Mouse (Mus musculus) kidney, postnatal 36 days (tissue): ENCODE results near the gene Gm20388.

Source experiments
- DNase-seq, 2 experiments: peaks; one replicate each; pipeline ENCODE4 v3.0.0; 2021 to 2022; ENCODE audit warnings: mixed read lengths in 2 of 2

Gm20388 gene

DNA sequence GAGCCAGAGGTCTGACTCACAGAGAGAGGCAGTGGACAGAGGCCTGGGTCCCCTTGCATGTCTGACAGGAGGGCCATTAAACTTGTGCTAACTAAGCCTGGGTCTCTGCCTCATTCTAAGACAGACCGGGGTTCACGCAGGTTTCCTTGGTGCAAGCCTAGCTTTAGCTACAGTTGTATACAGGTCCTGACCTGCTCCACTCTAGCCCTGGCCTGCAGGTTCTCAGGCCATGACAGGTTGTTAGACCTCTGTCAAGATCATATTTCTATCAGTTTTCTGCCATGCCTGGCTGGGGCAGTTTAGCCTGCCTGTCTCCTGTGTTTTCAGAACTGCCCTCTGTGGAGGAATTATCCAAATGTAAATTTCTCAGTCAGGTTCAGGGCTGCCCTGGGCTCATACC lies 4354.5 kb downstream of the Gm20388 start:
- DNase-seq, result no peak

GRCm38 (mm10) chr8:124265798-124266197 lies 4355.2 kb downstream of the Gm20388 start:
- DNase-seq, result peak in 1 of 2 experiments; percentile 51

- DNase-seq, result no peak
Measured at GRCm38 (mm10) chr8:124267206-124267605, 4356.6 kb downstream of the Gm20388 start.

GRCm38 (mm10) chr8:124270504-124270903 lies 4359.9 kb downstream of the Gm20388 start:
- DNase-seq, result no peak

GRCm38 (mm10) chr8:124270904-124271303 lies 4360.3 kb downstream of the Gm20388 start:
- no peak for DNase-seq

- DNase-seq, result no peak
Measured at GRCm38 (mm10) chr8:124271518-124271917, 4360.9 kb downstream of the Gm20388 start.

DNA sequence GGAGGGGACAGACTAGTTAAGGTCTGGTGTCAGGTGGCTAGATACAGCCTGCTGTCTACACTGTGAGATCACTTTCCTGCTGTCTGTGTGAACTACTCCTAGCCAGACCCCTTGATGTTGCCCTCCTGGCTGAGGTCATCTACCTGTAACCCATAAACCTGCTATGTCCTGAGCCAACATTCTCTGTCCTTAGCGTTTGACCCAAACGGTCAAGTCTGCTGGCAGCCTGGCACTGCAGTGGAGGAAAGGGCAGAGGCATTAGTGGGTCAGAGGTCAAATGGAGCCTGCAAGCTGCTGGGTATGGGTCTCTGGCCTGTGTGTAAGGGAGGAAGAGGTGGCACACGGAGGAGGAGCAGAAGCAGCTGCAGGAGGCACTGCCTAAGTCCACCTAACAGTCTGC lies 4362.2 kb downstream of the Gm20388 start:
- peak; percentile 64 to 76 for DNase-seq

GRCm38 (mm10) chr8:124273606-124274218 lies 4363.1 kb downstream of the Gm20388 start:
- DNase-seq, result no peak

- no peak for DNase-seq
Measured at GRCm38 (mm10) chr8:124274441-124275120, 4363.9 kb downstream of the Gm20388 start.

DNA sequence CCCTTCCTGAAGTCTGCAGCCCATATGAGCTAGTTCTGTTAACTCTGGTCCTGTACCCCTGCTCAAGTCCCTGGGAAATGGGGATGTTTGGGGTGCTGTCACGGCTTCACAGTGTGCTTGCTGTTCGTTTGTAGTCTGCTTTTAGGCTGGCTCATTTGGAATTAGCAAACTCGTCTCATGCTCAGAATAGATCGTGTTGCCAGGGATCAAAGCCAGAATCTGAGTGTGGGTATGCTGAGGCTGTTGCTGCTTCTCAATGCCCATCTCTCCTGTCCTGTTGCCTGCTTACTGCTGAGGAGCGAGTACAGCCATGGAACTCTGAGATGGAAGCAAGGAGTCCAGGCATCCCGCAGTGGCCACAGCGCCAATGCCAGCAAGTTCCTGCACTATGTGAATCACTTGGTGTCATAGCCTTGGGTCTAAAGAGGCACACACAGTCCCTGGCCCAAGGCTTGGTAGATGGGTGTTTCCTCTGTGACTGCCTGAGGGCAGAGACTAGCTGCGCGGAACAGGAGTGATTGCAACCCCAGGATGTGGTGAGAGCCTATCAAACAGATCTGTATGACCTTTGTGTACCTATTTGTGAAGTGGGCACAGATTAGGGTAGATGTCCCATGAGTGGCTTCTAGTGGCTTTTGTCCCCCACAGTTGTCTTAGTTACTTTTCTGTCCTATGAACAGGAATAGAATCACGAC lies 4364.9 kb downstream of the Gm20388 start:
- DNase-seq, result no peak

DNA sequence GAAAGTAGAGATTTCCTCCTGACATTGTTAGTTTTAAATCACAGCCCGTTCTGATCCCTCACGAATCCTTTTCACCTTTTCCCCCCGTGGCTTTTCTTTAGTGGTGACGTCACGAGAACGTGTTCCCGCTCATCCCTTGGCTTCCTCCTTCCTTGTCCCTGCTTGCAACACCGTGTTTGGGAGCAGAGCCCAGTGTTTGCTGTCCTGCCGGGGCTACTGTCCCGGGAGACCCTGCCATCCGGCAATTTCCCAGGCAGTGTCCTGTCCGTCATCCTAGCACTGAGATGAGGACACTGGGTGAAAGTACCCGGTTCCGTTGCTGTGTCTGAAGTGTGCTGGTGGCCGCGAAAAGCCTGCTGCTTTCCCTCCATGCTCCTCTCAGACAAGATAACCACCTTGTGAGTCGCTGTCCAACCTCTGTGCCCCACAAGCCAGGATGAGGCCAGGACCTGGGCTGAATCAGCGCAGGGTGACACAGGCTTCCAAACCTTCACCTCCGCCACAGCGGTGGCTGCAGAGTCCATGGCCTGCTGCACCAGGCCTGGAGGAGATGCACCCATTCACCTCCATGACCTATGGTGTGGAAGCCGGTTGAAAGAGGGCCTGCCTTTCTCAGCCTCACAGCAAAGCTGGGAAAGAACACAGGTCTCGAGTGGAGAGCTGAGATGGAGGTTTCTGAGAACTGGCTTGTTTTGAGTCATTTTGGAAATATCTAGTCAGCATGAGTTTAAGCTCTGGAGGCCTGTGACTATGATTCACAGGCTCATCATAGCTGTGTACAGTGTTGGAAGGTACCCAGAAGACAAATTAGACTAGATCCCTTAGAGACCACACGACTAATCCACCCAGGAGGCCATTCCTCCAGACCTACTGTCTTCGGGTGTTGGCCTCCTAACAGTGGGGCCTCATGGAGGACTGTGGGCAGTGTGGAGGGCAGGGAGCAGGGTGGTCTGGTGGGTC lies 4367.6 kb downstream of the Gm20388 start:
- DNase-seq, result no peak

DNA sequence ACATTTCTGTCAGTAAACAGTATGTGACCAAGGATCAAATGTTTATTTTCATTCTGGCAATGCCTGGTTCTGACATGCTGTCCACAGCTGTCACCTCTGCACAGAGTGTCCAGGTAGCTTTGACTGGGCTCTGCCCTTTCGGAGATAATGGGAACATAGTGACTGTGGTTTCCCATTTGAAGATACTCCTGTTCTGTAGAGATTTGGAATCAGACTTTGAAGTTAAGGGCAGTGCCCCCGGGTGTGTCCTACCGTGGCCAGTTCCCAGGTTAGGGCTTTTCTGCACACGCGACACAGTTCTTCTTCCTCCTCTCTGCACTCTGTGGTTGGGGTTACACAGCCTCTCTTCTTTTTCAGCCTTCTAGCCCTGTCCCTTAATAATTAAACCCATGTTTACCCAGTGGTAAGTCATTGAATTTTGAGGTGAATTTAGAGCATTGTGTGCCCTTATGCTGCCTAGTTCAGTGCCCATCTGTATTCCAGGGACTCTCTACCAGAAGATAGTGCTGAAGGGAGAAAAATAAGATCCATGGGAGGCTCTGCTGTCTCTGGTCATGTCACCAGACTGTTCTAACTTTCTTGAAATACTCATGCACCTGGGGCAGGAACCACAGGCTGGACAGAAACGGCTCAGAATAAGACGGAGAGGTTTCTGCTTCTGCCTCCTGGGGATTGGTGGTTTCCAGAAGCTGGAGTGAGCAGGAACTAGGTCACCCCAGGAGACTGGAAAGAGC lies 4368.5 kb downstream of the Gm20388 start:
- peak; percentile 49 to 59 for DNase-seq

DNA sequence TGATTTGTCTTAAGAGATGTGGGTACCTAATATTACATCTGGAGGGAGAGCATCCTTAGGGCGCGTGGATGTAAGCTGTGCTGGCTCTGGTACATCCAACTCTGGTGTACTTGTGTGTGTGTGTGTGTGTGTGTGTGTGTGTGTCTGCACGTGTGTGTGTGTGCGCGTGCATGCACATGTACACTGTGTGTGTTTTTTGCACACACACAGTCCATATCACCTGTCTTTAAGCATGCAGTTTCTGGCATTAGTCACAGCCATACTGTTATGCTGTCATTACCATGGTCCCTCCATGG lies 4369.0 kb downstream of the Gm20388 start:
- DNase-seq, result no peak

GRCm38 (mm10) chr8:124281700-124282541 lies 4371.3 kb downstream of the Gm20388 start:
- no peak for DNase-seq

- DNase-seq, result peak in 1 of 2 experiments; percentile 62
Measured at GRCm38 (mm10) chr8:124282878-124283630, 4372.4 kb downstream of the Gm20388 start.

GRCm38 (mm10) chr8:124283644-124284332 lies 4373.1 kb downstream of the Gm20388 start:
- no peak for DNase-seq

- no peak for DNase-seq
Measured at GRCm38 (mm10) chr8:124284333-124284711, 4373.7 kb downstream of the Gm20388 start.

DNA sequence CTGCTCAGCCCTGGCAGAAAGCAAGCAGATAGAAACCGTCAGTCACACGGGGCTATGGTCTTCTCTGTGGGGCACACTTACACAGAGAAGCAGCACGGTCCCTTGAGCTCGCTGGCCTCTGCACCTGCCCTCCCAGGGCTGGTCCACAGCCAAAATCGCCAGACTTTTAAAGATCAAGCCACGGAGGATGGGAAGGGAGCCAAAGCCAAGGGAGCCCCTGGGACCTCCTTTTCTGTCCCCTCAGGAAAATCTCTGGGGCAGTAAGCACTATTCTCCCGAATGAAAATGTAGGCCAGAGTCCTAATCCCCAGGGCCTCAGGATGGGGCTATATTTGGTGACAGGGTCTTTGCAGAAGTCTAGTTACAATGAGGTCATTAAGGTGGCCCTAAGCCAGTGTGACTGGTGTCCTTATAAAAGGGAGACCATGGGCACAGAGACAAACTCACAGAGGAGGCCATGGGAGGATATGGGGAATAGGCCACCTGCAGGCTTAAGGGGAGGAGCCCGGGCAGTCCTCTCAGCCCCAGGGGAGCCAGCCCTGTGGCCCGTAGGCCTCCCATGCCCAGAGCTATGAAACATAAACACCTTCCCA lies 4374.4 kb downstream of the Gm20388 start:
- peak; percentile 87 to 90 for DNase-seq

DNA sequence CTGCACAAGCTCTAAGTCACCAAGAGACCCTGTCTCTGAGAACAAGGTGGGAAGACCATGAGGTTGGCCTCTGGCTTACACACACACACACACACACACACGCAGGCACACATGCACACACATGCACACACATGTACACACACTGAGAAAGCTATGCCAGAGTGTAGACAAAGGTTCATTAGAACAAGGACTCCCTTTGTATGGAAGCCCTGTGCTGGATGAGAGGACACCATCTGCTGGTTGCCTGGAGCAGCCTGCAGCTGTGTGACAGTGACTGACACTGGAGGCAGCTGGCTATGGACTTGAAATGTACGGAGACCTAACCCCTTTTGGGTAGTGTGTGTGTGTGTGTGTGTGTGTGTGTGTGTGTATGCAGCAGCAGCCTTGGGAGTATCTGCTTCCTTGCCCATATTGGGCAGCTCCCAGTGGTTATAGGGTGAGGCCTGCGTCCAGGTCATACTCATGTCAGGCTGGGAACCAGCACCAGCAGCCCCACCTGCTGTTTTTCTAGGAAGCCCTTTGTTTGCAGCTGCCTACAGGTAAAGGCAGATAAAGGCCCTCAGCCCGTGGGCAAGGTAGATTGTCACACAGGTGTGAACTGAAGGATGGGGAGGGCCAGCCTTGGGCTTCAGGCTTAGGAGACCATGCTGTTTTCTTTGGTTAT lies 4376.0 kb downstream of the Gm20388 start:
- peak in 1 of 2 experiments; percentile 49 for DNase-seq
